Mouse (Mus musculus) E14TG2a.4 (cell line): Measurements from ENCODE around the gene Kcnip1.

ENCODE experiments used
- CTCF ChIP-seq: conservative IDR thresholded peaks from 2 replicates; pipeline ENCODE4 v1.5.1; 2014; ENCODE audit warnings: low read length
- POU5F1 ChIP-seq: IDR thresholded peaks from 2 replicates; pipeline ENCODE4 v1.6.1; 2014; ENCODE audit warnings: low read length, borderline replicate concordance

- TF ChIP-seq CTCF = no peak
- TF ChIP-seq POU5F1 = no peak
Measured at GRCm38 (mm10) chr11:33761201-33761755, 231.7 kb downstream of the Kcnip1 start.
